Mouse (Mus musculus) MEL-GATA-1-ER (cell line): ENCODE data around the gene Necab2.

Experiments used
- DNase-seq: peaks from one replicate; pipeline ENCODE4 v3.0.0-alpha.2; 2012; ENCODE audit warnings: low read depth; ENCODE audit errors: extremely low read depth

The Necab2 gene

GRCm38 (mm10) chr8:119449627-119450026, 3.1 kb downstream of the Necab2 start:
- no peak for DNase-seq

GRCm38 (mm10) chr8:119451131-119451530, 4.6 kb downstream of the Necab2 start:
- DNase-seq = no peak

- no peak for DNase-seq
Observed at GRCm38 (mm10) chr8:119452919-119453318, 6.4 kb downstream of the Necab2 start.

DNA sequence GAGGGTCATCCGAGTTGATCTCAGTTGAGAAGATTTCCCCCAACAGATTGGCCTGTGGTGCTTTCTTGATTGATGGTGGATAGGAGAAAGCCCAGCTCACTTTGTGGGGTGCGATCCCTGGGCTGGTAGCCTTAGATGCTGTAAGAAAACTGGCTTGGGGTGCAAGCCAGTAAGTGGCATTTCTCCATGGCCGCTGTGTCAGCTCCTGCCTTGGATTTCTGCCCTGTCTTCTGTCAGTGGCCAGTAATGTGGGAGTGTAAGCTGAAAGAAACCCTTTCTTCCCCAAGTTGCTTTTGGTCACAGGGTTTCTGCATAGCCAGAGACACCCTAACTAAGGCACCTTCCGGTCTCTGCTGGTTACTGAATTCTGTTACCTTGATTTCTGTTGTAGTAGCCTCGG, 9.5 kb downstream of the Necab2 start:
- no peak for DNase-seq

- DNase-seq = peak; percentile 52
Observed at GRCm38 (mm10) chr8:119459724-119460123, 13.2 kb downstream of the Necab2 start.

DNA sequence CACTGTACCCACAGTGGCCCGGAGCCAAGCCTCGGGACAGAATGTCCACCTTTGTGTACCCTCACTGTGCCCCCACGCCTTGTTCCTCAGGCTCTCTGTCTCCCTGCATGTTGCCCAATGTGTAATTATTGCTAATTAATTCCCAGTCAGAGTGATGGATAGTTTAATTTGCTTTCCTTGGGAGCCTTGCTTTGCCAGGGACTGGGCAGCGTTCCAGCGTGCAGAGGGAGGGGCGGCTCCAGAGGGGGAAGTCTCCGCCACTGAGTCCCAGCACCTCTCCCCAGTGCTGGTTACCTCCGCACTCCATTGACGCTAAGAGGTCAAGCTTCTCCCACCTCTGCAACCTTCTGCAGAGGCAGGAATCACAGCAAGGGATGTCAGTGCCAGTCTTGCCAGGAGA, 14.8 kb downstream of the Necab2 start:
- no peak for DNase-seq

- no peak for DNase-seq
Observed at GRCm38 (mm10) chr8:119463709-119464108, 17.2 kb downstream of the Necab2 start.

DNA sequence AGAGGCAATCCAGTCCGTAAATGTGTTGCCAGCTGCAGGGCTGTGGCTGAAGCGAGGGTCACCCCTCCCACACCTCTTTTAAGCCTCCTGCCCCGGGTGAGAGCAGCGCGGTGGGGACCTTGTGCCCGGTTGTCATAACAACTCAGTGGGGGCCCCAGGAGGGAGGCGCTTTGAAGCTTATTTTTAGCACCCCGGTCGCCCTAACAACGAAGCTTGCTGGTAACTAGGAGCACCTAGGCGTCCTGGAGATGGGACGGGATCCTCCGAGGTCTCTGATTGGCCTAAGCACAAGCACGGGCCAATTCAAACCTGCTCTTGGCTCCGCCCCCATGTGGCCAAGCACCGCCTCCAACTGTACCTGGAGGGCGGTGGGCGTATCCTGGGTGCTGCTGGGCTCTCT, 19.6 kb downstream of the Necab2 start:
- no peak for DNase-seq

DNA sequence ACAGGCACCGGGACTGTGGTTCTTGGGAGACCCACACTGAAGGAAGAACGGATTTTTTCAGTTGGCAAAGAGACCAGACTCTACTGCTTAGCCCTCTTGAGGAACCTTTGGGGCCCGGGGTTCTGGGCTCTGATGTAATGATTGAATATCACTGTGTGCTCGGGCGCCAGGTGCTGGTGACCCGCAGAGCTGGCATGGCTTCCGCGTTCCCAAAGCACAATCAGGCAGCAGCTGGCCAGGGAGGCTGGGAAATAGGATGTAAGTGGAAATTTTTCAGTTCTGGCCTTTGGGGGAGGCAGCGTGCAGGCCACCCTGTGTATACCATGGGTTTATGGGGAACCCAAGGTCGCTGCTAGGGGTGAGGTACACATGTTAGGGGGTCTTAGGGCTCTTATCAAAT, 20.3 kb downstream of the Necab2 start:
- no peak for DNase-seq

GRCm38 (mm10) chr8:119468091-119468490, 21.6 kb downstream of the Necab2 start:
- DNase-seq = no peak

DNA sequence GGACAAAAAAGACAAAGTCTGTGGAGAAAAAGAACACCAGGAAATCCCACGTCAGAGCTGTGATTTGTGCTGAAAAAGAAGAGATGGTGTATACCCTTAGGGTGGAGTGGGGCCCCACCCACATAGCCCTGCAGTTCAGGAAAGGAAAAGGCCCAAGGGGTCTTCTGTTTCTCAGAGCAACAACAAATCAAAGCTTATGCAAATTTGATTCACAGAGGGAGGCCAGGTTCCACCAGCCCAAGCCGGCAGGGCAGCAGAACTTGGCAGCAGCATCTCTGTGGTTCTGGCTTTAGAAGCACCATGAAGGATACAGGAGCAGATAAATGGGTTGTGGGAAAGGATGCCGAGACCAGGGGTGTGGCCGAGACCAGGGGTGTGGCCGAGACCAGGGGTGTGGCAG, 32.2 kb downstream of the Necab2 start:
- DNase-seq = no peak

DNA sequence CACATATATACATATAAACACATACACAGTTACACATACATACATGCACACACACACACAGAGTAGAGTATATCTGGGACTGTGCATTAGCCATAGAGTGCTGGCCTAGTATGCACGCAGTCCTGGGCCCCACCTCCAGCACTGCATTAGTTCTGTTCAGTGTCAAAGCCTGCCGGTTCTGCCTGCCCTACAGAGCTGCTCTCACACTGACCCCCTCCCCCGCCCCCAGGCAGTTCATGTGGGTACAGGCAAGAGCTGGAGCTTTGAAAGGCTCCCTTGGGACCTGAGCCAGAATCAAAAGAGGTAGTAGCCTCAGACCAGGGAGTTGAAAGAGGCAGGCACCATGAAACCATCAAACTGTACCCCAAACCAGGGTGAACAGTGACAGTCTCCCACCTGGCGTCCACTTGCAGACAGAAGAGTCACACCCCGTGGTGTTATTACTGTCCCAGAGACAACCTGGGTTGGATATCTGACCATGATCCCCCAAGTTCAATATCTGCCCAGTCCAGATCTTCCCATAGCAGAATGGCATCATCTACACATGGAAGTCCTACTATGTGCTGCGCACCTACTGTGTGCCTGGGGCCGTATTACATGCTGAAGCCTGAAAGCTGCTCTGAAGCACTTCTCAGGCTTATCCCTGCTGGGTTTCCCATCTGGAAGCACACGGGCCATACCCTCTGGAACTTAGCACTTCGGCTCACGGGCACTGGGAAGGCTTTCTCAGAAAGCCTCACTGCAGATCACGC, 37.8 kb downstream of the Necab2 start:
- no peak for DNase-seq

GRCm38 (mm10) chr8:119487093-119487492, 40.6 kb downstream of the Necab2 start:
- DNase-seq = no peak

DNA sequence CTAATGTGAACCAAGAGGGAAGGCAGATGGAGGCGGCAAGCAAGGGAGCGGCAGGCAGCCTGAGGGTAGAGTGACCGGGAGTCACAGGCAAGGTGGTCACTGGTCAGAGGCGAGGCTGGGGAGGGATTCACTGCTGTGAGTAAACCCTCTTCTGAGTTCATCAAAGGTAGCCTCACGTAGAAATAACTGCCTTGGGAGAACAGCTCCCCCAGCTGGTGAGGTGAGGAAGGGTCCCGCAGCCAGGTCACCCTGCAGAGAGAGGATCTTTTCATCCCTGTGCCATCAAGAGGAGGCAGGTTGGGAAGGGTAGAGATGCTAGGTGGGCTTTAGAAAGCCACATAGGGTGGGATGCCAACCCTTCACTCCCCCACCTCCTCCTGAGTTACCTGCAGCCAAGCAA, 50.3 kb downstream of the Necab2 start:
- no peak for DNase-seq

DNA sequence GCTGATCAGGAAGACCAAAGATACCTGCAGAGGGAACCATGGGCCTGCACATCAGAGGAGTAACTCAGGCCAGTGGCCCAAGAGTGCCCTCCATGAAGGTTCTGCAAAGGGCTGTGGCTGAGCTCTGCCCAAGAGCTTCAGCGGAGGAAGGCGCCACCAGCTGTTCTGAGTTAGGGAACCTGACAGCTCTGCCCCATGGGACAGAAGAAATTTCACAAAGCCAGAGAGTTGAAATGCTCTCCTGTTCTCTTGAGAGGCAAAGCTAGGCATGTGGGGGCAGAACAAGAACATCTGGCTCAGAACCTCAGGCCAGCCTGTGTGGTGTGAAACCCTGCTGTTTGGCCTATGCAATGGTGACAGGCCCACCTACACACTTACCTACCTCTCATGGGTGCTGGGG, 53.3 kb downstream of the Necab2 start:
- DNase-seq = no peak

DNA sequence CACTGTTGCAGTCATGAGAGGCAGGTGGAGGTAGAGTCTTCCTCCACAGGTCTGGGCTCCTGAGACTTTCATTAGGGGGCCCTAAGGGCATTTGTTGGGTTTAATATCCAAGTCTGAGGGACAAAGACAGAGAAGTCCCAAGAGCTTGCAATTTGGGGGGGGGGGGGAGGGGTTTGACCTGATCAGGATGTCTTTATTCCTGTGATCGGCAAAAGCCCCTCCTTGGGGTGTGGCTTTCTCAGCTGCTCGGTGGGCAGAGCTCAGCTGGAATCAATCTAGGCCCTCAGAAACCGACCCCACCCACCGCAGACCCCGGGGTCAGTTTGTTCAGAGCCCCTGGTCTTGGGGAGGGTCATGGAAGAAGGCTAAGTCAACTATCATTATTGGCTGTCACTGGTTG, 55.1 kb downstream of the Necab2 start, which contains the start of gene Slc38a8:
Gene Slc38a8 (minus strand): TSS at position 101 of the 400 bp plus-strand sequence.
- no peak for DNase-seq

DNA sequence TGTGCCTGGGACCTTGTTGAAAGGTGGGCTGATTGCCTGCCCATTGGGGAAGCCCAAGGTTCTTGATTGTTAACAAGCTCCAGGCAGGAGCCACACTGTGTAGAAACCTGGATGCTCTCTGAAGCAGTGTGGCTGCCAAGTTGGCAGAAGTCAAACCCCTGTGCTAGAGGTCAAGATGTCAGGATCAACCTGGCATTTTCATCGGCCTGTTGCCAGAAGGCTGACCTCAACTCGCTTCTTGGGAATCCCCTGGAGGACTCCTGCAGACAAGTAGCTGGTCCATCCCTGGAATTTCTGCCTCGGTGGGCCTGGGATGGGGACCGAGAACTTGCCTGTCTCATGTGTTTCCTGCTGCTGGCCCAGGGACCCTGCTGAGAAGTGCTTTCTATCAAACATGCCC, 55.6 kb downstream of the Necab2 start:
- DNase-seq = no peak

DNA sequence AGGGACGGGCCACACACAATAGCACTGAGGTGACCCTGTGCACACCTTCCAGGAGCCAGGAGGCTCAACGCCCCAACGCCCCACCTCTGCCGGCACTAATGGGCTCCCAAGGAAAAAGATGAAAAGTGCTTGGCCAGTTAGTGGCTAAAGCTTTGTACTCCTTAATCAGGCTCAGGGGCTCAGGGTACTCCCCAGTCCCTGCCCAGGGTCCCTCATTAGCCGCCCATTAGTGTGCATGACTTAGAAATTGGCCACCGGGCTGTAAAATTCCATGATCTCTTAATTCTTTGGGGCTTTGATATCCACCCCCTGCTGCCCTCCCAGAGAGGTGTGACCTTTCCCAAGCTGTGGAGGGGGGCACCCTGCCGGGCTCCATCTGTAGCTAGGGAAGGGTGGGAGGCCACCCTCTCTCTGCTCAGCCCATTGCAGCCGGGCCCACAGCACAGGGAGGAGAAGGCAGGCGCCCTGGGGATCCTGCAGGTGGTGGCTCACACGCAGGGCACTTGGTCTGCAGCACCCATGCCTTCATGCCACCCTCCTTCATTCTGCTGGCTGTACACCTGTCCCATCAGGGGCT, 56.8 kb downstream of the Necab2 start:
- no peak for DNase-seq

- no peak for DNase-seq
Observed at GRCm38 (mm10) chr8:119505488-119505887, 59.0 kb downstream of the Necab2 start.

GRCm38 (mm10) chr8:119506106-119506505, 59.6 kb downstream of the Necab2 start:
- no peak for DNase-seq

DNA sequence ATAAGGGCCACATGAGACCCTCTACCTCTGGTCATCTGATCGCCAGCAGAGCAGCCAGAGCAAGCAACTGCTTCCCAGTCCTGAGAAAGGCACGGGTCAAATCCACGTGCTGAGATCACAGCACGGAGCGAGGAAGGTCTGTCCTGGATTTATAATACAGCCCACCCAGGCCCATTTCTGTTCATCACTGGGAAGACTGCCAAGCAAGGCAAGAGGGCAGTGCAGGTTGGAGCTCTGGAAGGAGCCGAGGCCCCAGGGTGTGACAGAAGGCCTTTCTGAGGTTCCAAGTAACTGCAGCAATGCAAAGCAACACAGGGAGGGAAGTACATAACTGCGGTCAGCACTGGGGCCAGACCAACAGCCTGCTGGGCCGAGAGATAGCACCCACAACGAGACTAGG, 64.0 kb downstream of the Necab2 start:
- no peak for DNase-seq

GRCm38 (mm10) chr8:119511722-119512121, 65.2 kb downstream of the Necab2 start:
- no peak for DNase-seq

DNA sequence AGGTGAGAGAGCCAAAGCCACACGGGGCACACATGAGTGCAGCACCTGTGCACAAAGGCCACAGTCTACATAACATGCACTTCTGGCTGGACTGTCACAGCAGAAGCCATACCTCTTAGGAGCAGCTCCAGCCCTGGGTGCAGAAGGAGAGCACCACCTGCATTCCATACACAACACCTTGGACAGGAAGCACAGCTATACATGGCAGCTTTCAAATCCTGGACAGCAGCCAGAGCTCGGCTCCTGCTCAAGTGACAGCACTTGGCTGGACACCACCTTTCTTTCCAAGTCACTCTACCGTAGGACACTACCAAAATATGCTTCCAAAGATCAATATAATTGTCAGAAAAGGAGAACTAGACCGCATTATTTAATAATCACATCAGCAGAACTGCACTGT, 66.9 kb downstream of the Necab2 start:
- no peak for DNase-seq
